Mouse (Mus musculus): ENCODE measurements around the gene Zhx3. TPM values are rescaled to one million over a fixed set of nuclear protein-coding genes. Genes with fewer than 3 reads are reported as not detected.
A peak's percentile ranks its signal among the peaks of the same experiment; 100 is the strongest.

The Zhx3 gene
- 10 to 100 TPM; 37.5 to 43.6 TPM for total RNA-seq (2021)

DNA sequence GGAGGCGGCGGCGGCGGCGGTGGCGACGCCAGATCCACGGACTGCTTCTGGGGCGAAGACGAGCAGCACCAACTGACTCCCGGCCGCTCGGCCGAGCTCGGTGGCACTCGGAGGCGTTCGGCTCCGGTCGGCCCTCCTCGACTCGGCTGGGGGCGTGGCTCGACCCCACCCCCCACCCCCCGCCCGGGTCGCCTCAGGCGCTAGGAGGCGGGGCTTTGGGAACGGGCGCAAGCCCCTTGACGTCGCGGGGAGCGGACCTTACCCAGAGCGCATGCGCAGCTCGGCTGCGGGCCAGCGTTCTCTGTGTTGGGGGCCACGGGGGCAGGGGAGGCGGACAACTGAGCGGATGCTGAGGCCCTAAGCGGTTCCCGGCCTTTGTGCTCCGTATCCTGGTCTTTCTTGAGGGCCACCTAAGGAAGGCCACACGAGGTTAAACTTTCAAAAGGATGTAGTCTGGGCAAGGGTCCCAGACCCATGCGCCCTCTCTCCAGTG lies at the start of gene Zhx3:
TSS of gene Zhx3 (minus strand) at position 109 of the 493 bp plus-strand sequence.
- intact Hi-C loops (cut with DNase I) = no loop called here

DNA sequence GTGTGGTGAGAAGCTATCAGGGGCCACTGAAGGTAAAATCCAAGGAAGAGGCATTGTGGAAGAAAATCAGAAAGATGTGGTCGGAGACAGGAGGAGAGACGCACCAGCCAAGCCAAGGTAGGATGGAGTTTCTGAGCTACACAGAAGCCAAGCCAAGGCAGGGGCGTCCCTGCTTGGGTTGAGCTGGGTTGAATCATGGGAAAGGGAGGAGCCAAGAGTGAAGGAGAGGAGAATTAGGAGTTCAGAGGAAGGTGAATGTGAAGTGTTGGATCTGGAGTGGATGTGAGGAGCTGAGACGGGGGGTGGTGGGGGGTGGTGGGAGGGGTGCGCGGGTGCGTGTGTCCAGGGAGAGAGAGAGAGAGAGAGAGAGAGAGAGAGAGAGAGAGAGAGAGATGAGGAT lies 48.5 kb upstream of the Zhx3 start:
- intact Hi-C loops (cut with DNase I) = no loop called here
- no peak for DNase-seq (ENCODE audit: low spot score)

More for the DNA sequence above, at the start of gene Zhx3:
- DNase-seq (ENCODE audit: low spot score) = peak; percentile 94

DNA sequence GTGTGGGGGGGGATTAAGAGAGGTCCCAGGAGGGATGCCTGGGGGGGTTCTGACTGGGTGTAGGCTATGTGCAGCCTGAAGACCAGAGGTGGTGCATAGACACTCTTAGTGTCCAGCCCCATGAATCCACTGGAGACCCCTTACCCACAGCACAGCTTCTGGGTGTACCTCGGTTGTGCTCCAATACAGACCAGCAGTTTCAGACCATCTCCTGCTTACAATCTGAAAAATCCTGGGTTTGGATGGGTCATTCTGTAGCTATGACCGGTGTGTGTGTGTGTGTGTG lies 46.1 kb upstream of the Zhx3 start:
- DNase-seq (ENCODE audit: low spot score) = no peak
- intact Hi-C loops (cut with DNase I) = no loop called here

DNA sequence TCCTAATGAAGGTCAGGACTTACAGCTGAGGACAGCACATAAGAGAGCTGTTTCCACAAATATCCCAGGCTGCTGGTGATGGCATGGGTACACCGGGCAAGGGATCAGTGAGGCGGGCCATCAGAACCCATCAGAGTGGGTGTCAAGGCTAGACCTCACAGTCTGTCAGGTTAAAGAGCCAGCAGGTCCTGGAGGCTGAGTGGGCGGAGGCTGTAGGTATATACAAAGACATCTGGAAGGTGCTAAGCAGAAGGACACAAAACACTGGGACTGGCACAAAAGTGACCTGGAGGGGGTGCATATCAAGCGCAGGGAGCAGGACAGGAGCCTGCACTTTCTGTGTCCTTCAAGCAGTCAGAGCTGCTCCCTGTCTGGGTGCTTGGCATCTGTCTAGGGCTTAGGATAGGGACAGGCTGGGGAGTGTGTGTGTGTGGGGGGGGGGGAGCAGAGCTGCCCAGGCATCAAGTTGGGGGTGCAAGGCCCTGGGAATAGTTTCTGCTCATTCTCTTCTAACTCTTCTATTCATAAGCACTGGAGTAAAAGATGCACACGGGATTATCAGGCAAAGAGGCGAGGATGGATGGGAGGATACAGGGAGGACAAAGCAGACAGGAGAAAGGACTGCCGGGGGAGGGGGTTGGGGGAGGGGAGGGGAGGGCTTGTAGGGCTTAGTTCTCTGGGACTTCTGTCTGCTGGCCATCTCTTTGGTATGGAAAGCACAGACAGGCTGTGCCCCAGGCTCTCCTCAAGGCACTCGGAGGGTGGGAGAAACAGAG lies 45.5 kb upstream of the Zhx3 start:
- intact Hi-C loops (cut with DNase I) = no loop called here

DNA sequence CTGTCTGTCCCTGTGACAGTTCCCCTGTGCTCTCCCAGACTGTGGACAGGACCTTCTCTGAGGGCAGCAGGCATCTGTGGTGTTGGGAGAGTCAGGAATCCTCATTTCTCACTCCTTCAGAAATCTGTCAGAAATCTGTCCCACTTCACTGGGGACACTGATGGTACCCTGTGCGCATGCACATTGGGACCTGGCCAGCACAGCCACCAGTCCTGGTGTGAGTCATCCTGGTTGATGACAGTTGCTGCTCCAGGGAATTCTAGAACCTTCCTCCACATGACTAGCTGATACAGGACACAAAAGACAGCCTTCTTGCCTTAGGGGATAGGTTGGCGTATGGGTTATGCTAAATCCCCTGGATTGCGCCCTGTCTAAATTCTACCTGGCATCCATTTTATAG lies 44.5 kb upstream of the Zhx3 start:
- no peak for DNase-seq (ENCODE audit: low spot score)
- intact Hi-C loops (cut with DNase I) = no loop called here

More for the DNA sequence above, 45.5 kb upstream of the Zhx3 start:
- DNase-seq (ENCODE audit: low spot score) = no peak

DNA sequence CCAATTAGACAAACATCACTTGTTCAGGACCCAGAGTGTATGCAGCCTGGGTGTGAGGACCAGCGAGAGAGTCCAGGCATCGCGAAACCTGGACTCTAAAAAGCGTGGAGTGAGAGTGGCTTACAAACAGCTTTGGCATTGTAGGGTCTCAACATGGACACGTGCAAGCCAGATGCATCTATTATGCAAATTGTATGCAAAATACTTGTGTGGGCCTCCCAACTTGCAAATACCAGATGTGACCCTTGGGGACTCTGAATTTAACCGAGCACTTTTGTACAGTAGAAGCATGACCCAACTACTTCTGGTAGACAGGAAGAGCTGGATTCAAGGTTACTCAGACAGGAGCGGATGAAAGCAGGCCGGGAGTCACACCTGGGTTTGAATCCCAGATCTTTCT lies 43.9 kb upstream of the Zhx3 start:
- intact Hi-C loops (cut with DNase I) = no loop called here
- no peak for DNase-seq (ENCODE audit: low spot score)

DNA sequence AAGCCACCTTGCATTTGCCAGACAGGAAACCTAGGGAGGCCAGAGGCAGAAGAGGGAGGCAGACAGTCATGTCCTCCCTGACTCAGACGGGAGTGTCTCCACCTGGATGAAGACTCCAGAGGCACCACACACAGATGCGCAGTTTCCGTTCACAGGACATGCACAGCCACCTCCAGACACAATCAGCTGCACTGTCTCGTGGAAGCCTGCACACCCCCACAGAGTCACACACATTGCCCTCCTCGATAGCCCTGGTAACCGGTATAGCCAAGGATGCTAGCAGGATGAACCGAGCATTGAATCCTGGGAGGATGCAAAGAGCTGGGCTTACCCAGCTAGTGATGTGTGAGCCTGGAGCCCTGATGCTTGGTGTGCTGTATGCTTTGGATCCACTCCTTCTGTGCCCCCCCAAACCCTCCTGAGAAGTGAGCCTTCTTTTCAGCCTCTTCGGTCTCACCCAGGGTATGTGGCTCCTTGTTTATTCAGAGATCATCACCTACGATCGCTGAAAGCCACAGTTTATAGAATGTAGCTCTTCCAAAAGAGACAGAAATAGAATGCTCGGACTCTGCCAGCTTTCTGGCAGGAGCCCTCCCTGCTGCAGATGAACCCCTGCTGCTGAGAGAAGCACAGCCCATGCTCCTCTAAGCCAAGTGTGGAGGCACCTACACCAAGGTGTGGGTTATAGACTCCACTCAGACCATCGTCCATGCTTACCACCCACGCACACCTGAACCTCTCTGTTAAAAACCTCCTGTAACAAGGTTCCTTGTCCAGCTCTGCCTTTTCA lies 43.2 kb upstream of the Zhx3 start:
- DNase-seq (ENCODE audit: low spot score) = no peak
- intact Hi-C loops (cut with DNase I) = no loop called here

DNA sequence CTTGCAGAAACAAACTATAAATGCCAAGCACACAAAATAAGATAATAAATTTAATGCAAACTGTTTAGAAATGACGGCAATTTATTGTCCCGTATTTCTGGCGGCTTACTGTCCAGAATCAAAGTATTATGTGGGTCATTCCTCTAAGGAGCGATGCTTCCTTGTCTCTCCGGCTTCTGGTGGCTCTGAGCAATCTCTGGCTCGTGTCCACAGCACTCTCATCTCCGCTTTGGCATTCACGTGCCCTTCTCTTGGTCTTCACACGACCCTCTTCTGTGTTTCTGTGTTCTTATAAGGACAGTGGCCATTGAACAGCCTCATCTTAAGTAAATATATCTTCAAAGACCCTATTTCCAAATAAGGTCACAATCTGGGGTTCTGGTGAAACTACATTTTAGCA lies 41.9 kb upstream of the Zhx3 start:
- intact Hi-C loops (cut with DNase I) = no loop called here
- DNase-seq (ENCODE audit: low spot score) = no peak

DNA sequence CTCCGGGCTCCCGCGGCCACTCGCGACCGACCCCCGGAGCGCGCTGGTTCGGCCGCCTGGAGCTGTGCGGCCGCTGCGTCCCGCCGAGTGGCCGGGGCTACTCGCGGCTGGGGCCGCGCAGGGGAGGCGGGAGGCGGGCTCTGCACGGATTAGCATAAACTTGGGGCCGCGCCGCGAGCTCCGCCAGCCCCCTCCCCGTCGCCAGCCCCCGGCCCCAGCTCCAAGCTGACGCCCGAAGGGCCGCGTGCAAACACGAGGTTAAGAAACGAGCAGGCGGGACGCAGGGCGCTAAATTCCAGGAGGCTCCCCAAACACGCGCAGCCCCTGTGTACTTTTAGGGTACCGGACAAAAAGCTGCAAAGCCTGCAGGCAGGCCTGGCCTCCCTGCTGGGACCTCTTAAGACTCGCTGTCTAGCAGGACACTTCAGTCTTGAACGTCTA lies 39.5 kb upstream of the Zhx3 start, which contains the start of gene Emilin3:
TSS of gene Emilin3 (minus strand) at position 98 of the 441 bp plus-strand sequence.
- no peak for DNase-seq (ENCODE audit: low spot score)
- intact Hi-C loops (cut with DNase I) = no loop called here

DNA sequence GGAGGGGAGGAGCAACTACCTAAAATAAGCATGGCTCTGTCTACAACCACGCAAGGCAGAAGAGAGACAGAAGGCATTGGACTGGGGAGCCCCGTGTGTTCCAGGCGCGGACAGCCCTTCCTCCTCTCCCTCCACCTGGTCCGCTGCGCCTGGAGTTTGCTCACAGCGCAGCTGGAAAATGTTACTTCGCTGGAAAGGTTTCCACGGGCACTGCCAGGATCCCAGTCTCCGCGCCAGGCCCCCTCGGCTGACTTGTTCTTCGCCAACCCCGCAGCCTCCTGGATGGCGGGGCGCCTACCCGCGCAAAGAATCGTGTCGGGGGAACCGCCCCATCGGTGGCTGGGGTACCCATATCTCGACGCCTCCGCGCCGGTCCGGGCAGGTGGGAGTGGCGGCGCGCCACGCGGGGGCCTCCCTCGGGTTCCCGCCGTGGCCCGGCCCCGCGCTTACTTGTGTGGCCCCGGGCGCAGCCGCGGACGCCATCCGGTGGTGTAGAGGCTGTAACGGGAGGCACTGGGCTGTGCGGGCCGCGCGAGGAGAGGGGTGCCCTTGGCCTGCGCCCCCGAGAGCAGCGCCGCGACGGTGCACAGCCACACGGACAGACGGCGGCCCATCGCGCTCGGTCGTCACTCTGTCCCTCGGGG lies 38.9 kb upstream of the Zhx3 start:
- DNase-seq (ENCODE audit: low spot score) = no peak
- intact Hi-C loops (cut with DNase I) = no loop called here

DNA sequence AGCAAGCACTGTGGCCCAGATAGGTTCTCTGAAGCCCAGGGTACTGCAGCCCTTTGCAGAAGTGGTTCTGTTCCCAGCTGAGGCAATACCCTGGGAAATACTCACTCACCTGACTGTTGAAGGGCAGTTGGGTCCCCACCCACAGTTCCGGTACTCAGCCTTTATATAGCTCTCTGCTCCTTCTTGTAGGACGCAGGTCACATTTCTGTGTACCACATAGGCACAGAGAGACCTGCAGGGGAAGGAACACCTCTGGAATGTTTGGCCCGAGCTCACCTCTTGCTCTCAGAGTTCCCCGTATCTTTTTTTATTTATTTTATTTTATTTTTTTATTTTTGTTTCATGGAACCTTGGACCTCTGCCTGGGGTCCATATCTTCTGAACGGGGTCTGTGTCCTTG lies 37.8 kb upstream of the Zhx3 start:
- intact Hi-C loops (cut with DNase I) = no loop called here
- DNase-seq (ENCODE audit: low spot score) = no peak

DNA sequence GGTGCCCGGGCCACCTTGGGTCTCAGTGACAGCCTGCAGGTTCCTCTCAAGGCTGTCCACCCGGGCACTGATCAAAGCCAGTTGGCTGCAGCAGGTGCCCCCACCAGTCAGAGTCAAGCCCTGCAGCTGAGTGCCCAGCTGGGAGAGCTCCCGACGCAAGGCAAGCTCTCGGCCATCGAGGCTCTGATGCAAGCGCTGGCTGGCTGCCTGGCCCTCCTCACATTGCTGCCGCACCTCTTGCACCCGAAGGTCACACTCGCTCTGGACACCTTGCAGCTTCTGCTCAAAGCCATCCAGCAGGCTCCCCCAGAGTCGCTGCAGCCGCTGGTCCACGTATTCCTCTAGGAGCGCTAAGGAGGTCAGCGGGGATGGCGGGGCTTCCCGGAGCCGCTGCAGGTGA lies 35.8 kb upstream of the Zhx3 start:
- intact Hi-C loops (cut with DNase I) = no loop called here

DNA sequence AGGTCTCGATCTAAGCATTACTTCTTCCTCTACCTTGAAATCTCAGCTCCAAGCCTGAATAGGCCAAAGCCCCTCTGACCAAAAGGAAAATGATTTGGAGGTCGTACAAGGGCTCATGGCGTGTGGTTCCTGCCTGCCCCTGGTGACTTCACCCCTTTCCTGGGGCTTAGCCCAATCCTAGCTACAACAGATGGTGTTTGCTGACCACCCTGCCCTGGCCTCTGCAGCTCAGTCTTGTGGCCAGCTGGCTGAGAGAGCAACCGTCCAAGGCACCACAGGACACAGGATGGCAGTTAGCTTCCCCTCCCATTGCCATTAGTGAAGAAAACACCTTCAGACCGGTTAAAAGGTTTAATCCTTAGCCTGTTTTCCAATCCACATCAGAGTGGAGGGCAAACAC lies 33.3 kb upstream of the Zhx3 start:
- intact Hi-C loops (cut with DNase I) = no loop called here
- no peak for DNase-seq (ENCODE audit: low spot score)

More for the DNA sequence above, 35.8 kb upstream of the Zhx3 start:
- no peak for DNase-seq (ENCODE audit: low spot score)

DNA sequence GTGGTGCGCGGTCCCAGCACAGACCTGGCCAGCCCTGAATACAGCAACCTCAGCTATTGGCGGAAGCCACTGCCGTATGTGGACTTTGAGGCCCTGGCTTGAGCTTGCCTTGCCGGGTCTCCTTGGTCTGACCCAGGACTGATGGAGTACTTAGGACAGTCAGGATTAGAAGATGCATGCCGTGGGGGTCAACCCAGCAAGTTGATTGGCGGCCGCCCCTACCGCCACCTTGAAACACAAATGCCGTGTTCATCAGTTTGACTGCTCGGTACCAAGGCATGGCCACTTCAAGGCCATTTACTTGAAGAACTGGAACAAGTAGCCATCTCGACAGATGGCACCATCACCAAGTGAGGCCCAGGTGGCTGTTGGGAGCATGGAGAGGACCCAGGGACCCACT lies 32.5 kb upstream of the Zhx3 start:
- DNase-seq (ENCODE audit: low spot score) = no peak
- intact Hi-C loops (cut with DNase I) = no loop called here

DNA sequence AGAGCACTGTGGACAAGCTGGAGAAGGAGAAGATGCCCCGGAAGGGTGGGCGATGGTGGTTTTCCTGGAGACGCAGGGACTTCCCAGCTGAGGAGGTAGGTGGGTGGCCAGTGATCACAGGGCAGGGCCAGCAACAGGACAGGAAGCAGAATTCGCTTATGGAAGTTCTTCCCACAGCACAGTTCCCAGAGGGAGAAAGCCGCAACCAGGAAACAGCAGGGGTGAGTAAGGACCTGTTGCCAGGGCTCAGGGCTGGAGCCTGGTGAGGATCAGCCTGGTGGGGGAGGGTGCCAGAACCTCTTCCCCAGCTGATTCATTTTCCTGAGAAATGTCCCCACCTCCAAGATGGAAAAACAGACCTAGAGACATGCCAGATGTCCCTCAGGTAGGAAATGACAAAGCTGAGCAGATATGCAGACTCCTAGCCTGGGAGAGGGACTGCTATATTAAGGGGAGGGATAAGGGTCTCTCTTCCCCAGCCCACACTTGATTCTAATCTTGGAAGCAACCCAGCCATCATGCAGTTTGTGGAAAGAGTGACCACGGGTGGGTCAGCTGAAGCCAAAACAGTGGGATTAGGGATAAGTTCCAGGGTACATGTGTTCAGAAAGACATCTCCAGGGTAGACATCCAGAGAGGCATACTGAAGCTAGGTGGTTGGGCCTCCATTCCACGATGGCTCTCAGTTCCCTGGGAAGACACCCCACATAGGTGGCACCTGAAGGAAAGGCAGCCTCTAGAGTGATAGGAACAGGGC lies 29.0 kb upstream of the Zhx3 start:
- DNase-seq (ENCODE audit: low spot score) = no peak
- intact Hi-C loops (cut with DNase I) = no loop called here

DNA sequence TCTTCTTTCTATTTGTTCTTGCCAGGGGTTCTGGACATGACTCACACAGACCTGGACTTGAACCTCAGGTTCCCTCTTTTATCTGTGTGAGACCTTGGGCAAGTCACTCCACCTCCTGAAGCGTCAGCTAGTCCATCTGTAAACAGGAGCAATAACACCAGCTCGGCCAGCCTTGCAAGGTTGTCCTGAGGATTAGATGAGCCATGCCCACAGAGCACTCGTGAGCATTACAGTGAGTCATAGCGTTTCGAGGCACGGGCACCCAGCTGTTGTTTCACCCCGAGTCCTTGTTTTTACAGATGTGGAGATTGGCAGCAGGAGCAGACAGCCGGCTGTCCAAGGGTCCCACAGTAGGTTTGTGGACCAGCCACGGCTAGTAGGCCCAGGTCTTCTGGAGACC lies 18.9 kb upstream of the Zhx3 start:
- DNase-seq (ENCODE audit: low spot score) = no peak
- intact Hi-C loops (cut with DNase I) = no loop called here

DNA sequence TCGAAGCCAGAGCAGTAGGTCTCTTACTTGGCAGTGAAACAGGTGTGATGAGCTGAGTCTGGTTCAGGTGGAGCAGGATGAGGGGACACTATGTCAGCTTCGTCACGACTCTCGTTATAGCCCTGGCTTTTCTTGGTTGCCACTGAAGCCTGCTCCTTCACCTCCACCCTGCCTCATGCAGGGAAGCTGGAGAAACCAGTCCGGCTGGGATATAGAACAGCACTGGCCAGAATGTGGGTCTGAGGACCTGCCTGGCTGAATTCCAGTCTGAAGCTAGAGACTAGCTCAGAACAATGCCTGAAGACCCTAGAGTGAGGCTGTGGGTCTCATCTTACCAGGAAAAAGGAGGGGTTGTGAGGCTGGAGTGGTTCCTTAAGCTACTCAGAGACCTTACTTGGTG lies 18.2 kb upstream of the Zhx3 start:
- intact Hi-C loops (cut with DNase I) = no loop called here

DNA sequence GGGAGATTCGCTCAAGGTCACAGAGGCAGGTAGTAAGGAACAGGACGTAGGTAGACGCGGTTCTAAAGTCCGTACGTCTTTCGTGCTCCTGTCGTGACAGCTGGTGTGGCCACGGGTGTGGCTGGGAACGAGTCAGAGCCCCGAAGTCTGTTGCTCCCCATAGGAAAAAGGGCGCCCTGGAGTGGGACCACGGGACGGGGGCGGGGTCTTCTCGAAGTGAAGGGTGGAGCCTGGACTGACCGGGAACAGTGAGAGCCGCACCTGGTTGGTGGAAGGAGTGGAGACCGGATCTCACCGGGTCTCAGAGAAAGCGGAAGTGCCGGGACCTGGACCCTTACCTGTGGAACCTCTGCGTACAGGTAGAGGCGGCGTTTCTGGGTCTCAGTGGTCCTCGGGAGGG lies 15.1 kb upstream of the Zhx3 start:
- intact Hi-C loops (cut with DNase I) = loop anchor here (1.0 to 5.0 kb wide), 4 partner anchors 128 to 276 kb away; partner anchors contain the start of gene Plcg1
- DNase-seq (ENCODE audit: low spot score) = no peak

More for the DNA sequence above, 18.2 kb upstream of the Zhx3 start:
- no peak for DNase-seq (ENCODE audit: low spot score)

DNA sequence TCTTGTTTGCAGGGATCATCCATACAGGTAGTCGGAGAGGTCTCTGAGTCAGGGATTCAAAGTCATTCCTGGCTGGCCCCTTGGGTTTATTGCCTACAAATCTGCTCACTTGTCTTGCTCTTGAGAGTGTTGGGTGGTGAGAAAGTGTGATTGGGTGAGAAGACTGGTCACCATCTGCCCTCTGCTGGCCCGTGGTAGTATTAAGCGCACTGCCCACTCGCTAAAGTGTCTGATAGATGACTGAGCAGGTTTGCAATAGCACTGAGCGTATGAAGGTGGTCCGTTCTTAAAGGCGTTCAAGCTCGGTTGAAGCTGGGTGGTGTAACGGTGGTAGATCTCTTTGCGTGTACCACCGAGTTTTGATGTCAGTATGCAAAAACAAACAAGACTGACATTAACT lies 14.5 kb upstream of the Zhx3 start:
- peak; percentile 56 for DNase-seq (ENCODE audit: low spot score)
- intact Hi-C loops (cut with DNase I) = loop anchor here (1.0 to 5.0 kb wide), 4 partner anchors 127 to 275 kb away; partner anchors contain the start of gene Plcg1

DNA sequence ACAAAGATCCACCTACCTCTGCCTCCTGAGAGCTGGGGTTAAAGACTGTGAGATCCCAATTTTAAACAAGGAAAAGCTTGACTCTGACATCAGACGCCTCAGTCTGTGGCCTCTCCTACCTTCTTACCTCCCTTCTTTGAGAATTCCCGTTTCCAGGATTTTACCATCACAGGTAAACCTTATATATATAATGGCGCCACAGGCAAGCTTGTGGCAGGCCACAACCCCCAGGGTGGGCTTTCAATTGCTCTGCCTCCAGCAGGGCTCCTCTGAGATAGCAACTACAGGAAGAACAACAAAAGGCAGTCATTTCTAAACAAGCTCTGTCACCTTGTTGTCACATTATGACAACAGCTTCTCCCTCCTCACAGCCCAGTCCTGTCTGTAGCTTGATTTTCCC lies 13.4 kb upstream of the Zhx3 start:
- intact Hi-C loops (cut with DNase I) = loop anchor here (2.0 to 5.0 kb wide), 3 partner anchors 155 to 274 kb away; partner anchors contain the start of gene Plcg1
- DNase-seq (ENCODE audit: low spot score) = no peak
